Mouse (Mus musculus): Measurements from ENCODE around the gene Lin7b. TPM values are rescaled to one million over a fixed set of nuclear protein-coding genes. Genes with fewer than 3 reads are reported as not detected.
"Not testable (repeated sequence)": the region's sequence is repeated elsewhere in the genome, so short reads cannot be mapped to it uniquely, and the experiment has no call there.

Lin7b gene
- polyA plus RNA-seq, 1 experiment from 2014 or later, result 0.82 TPM

DNA sequence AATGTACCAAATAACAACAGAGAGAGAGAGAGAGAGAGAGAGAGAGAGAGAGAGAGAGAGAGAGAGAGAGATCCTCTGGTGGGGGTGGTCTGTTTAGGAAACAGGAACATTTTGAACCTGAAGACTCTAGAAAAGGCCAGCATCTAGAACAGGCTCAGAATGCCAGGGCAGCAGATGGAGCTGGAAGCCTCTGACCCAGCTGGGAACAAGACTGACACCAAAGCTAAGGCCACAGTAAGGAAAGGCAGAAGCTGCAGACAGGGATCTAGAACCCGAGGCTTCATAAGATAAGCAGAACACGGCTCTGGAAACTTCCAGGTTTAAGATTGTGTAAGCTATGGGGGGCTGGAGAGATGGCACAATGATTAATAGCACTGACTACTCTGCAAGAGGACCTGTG lies 6.4 kb downstream of the Lin7b start:
- no peak for ATAC-seq (ENCODE audit: insufficient number of reproducible peaks, low FRiP score)
- Histone ChIP-seq H3K27me3 (replicated peaks) (peaks cover 87% of the 10 kb centered on the region), H3K4me2 (no peak overlapping the region), H3K9me3 (replicated peaks) (no peaks in the 10 kb centered on the region), H3K4me3 (no peak overlapping the region), H3K27ac (ENCODE audit: poor library complexity, severe bottlenecking) (no peak overlapping the region), H3K36me3 (no peaks in the 10 kb centered on the region), H3K4me1 (replicated peaks) (peaks cover 27% of the 10 kb centered on the region), H3K9ac (no peak overlapping the region)
- WGBS, result 58% methylated on average over 2 of the region's 2 CpGs

- Histone ChIP-seq H3K9ac (no peak overlapping the region), H3K9me3 (replicated peaks) (no peaks in the 10 kb centered on the region), H3K4me3 (no peak overlapping the region), H3K27me3 (replicated peaks) (peaks cover 82% of the 10 kb centered on the region), H3K36me3 (no peaks in the 10 kb centered on the region), H3K4me1 (replicated peaks) (peaks cover 24% of the 10 kb centered on the region), H3K4me2 (no peak overlapping the region), H3K27ac (ENCODE audit: poor library complexity, severe bottlenecking) (no peak overlapping the region)
- no peak for ATAC-seq (ENCODE audit: insufficient number of reproducible peaks, low FRiP score)
- 8% methylated on average over 13 of the region's 13 CpGs for WGBS
Observed at GRCm38 (mm10) chr7:45362801-45363200, 7.6 kb downstream of the Lin7b start.

DNA sequence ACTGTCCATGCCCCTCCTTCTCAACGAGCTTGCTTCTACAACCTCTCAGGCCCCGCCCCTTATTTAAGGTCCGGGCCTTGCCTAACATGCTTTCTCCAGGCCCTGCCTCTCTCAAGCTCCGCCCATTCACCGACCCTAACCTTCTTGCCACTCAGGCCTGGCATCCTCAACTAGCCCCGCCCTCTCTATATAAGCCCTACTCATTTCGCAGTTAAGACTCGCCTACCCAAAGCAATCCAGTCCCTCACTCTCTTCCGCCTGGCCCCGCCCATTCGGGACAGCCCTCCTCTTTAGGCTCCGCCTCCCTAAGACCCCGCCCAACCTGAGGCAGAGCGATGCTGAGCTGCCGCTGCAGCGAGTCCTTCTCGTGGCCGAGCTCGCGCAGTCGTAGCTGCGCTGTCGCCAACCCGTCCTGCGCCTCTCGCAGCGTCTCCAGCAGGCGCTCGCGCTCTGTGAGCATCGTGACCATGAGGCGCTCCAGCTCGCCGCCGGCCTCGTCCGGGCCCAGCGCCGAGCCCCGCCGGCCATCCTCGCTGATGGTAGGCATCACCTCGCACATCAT lies 9.1 kb downstream of the Lin7b start:
- H3K9ac ChIP-seq, result peak overlapping the region; percentile 48; the same call in 1 of the 2 replicates
- no peak overlapping the region for H3K27ac ChIP-seq (ENCODE audit: poor library complexity, severe bottlenecking)
- WGBS, result under 1% methylated on average over 43 of the region's 43 CpGs
- ATAC-seq (ENCODE audit: insufficient number of reproducible peaks, low FRiP score), result peak; percentile 73
- H3K27me3 ChIP-seq (replicated peaks), result peaks cover 92% of the 10 kb centered on the region
- H3K4me2 ChIP-seq, result peak overlapping the region; percentile 77
- H3K9me3 ChIP-seq (replicated peaks), result no peaks in the 10 kb centered on the region
- H3K36me3 ChIP-seq, result no peaks in the 10 kb centered on the region
- H3K4me3 ChIP-seq, result peak overlapping the region; percentile 46
- H3K4me1 ChIP-seq (replicated peaks), result peaks cover 15% of the 10 kb centered on the region

DNA sequence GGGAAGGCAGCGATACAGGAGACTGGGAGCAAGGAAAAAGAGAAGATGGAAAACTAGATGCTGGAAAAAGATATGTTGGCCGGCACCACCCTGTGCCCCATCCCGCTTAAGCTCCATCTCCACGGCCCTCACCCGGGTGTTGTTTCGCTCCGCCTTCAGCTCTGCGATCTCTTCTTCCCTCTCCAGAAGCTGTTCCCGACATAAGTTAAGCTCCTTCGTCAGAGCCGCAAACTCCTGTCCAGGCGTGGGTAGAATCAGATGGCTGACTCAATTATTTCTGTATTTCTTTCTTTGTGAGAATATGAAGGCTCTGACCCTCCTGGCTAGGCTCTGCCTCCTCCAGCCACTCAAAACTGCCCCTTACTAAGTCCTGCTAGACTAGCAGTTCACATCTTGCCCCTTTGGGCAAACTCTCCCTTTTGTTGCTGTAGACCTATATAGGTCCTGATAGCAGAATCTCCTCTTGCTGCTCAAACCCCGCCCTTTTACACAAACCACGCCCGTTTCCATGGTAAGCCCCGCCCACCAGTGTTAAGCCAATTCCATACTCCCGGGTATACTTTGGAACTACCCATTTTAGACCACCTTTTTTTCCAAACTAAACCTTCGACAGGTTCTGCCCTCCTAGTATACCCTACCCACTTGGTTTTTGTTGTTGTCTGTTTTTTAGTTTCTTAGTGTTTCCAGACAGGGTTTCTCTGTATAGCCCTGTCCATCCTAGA lies 9.8 kb downstream of the Lin7b start:
- H3K4me3 ChIP-seq, result no peak overlapping the region
- H3K4me2 ChIP-seq, result no peak overlapping the region
- H3K9me3 ChIP-seq (replicated peaks), result no peaks in the 10 kb centered on the region
- H3K4me1 ChIP-seq (replicated peaks), result peaks cover 8% of the 10 kb centered on the region
- 43% methylated on average over 18 of the region's 18 CpGs for WGBS
- ATAC-seq (ENCODE audit: insufficient number of reproducible peaks, low FRiP score), result no peak
- no peak overlapping the region for H3K27ac ChIP-seq (ENCODE audit: poor library complexity, severe bottlenecking)
- peaks cover 91% of the 10 kb centered on the region for H3K27me3 ChIP-seq (replicated peaks)
- no peaks in the 10 kb centered on the region for H3K36me3 ChIP-seq
- H3K9ac ChIP-seq, result no peak overlapping the region

GRCm38 (mm10) chr7:45359081-45359480 lies 11.3 kb downstream of the Lin7b start:
- not testable (repeated sequence) for ATAC-seq (ENCODE audit: insufficient number of reproducible peaks, low FRiP score)
- WGBS, result 48% methylated on average over 11 of the region's 11 CpGs

GRCm38 (mm10) chr7:45356087-45356486 lies 14.3 kb downstream of the Lin7b start:
- Histone ChIP-seq H3K27ac (ENCODE audit: poor library complexity, severe bottlenecking) (no peak overlapping the region), H3K4me3 (no peak overlapping the region), H3K4me1 (replicated peaks) (no peaks in the 10 kb centered on the region), H3K36me3 (no peaks in the 10 kb centered on the region), H3K4me2 (no peak overlapping the region), H3K27me3 (replicated peaks) (peaks cover 82% of the 10 kb centered on the region), H3K9ac (no peak overlapping the region), H3K9me3 (replicated peaks) (no peaks in the 10 kb centered on the region)
- 39% methylated on average over 13 of the region's 13 CpGs for WGBS
- ATAC-seq (ENCODE audit: insufficient number of reproducible peaks, low FRiP score), result no peak

More at GRCm38 (mm10) chr7:45359081-45359480, 11.3 kb downstream of the Lin7b start:
- H3K9me3 ChIP-seq (replicated peaks); H3K9ac ChIP-seq; H3K4me1 ChIP-seq (replicated peaks); H3K27ac ChIP-seq (ENCODE audit: poor library complexity, severe bottlenecking); H3K36me3 ChIP-seq; H3K4me3 ChIP-seq; H3K4me2 ChIP-seq: not testable (repeated sequence)
- H3K27me3 ChIP-seq (replicated peaks), result peaks cover 90% of the 10 kb centered on the region

DNA sequence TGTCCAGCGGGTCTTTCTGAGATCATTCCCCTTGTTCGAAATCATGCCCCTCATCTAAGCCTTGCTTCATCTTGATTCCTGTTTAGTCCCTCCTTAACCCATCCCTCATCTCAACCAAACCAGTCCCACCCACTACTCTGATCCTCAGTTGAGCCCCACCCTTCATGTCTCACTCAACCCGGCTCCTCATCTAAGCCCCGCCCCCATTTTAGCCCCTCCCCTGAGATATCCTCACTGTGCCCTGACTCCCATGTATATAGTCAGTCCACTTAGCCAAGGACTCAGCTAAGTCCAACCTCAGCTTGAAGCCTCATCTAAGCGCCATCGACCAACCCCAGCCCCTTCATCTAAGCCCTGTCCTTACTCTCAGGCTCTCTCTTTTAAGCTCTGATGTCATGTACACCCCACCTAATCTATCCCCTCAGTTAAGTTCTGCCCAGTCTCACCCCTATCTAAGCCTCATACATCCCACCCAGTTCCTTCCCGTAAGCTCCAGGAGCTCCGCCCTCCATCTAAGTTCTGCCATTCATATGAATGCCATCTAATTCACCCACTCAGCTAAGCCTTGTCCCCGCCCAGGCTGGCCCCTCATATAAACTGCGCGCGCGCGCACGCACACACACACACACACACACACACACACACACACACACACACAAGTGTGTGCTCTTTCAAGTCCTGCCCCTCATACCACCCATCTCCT lies 14.9 kb downstream of the Lin7b start:
- Histone ChIP-seq H3K36me3 (no peaks in the 10 kb centered on the region), H3K4me2 (no peak overlapping the region), H3K27ac (ENCODE audit: poor library complexity, severe bottlenecking) (no peak overlapping the region), H3K9ac (no peak overlapping the region), H3K4me3 (no peak overlapping the region), H3K27me3 (replicated peaks) (peaks cover 82% of the 10 kb centered on the region), H3K4me1 (replicated peaks) (no peaks in the 10 kb centered on the region), H3K9me3 (replicated peaks) (no peaks in the 10 kb centered on the region)
- 0 out of 2 replicates have a peak, but pooled peaks have one; percentile 33 for ATAC-seq (ENCODE audit: insufficient number of reproducible peaks, low FRiP score)
- 61% methylated on average over 15 of the region's 15 CpGs for WGBS

DNA sequence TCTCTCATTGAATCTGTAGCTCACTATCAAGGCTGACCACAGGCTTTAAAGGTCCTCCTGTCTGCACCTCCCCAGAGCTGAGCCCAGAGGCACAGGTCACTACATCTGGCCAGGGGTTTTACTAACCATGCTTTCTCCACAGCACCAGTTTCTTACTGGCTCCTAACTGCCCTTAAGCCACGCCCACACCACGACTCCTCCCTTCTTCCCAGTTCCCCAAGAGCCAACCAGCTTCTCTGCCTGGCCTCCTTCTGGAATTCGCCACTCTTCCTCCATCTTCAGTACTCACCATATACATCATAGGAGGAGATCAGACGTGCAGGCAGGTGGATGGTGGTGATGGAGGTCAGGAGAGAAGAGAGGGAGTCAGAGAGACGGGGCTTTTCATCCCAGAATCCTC lies 17.3 kb downstream of the Lin7b start:
- WGBS, result 24% methylated on average over 5 of the region's 5 CpGs
- Histone ChIP-seq H3K4me3 (no peak overlapping the region), H3K4me1 (replicated peaks) (no peaks in the 10 kb centered on the region), H3K36me3 (no peaks in the 10 kb centered on the region), H3K27ac (ENCODE audit: poor library complexity, severe bottlenecking) (no peak overlapping the region), H3K9me3 (replicated peaks) (no peaks in the 10 kb centered on the region), H3K4me2 (no peak overlapping the region), H3K9ac (no peak overlapping the region), H3K27me3 (replicated peaks) (peaks cover 70% of the 10 kb centered on the region)
- no peak for ATAC-seq (ENCODE audit: insufficient number of reproducible peaks, low FRiP score)

DNA sequence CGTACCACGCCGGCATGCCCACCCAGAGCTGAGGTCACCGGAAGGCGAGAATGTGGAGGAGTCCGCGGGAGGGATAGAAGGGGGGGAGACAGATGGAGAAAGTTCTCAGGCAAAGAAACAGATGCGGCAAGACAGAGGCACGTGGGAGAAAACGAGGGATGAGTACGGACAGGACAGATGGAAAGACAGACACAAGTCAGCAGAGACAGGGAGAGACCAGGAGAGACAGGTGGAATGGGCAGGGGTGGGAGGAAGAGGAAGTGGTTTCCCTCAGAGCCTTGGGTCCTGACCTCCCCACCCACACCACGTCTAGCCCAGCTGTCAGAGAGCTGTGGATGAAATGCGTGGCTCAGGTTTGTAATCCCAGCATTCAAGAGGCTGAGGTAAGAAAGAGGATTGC lies 23.5 kb downstream of the Lin7b start:
- Histone ChIP-seq H3K4me2 (no peak overlapping the region), H3K9me3 (replicated peaks) (no peaks in the 10 kb centered on the region), H3K4me1 (replicated peaks) (no peaks in the 10 kb centered on the region), H3K36me3 (no peaks in the 10 kb centered on the region), H3K27ac (ENCODE audit: poor library complexity, severe bottlenecking) (no peak overlapping the region), H3K27me3 (replicated peaks) (peaks cover 37% of the 10 kb centered on the region), H3K4me3 (no peak overlapping the region), H3K9ac (no peak overlapping the region)
- WGBS, result 62% methylated on average over 13 of the region's 13 CpGs
- ATAC-seq (ENCODE audit: insufficient number of reproducible peaks, low FRiP score), result no peak

GRCm38 (mm10) chr7:45343543-45343942 lies 26.8 kb downstream of the Lin7b start:
- H3K9ac ChIP-seq, result no peak overlapping the region
- H3K4me3 ChIP-seq, result no peak overlapping the region
- H3K36me3 ChIP-seq, result no peaks in the 10 kb centered on the region
- peaks cover 29% of the 10 kb centered on the region for H3K4me1 ChIP-seq (replicated peaks)
- no peak overlapping the region for H3K27ac ChIP-seq (ENCODE audit: poor library complexity, severe bottlenecking)
- no peaks in the 10 kb centered on the region for H3K9me3 ChIP-seq (replicated peaks)
- H3K27me3 ChIP-seq (replicated peaks), result peaks cover 21% of the 10 kb centered on the region
- WGBS, result 23% methylated on average over 13 of the region's 13 CpGs
- ATAC-seq (ENCODE audit: insufficient number of reproducible peaks, low FRiP score), result no peak
- no peak overlapping the region for H3K4me2 ChIP-seq

GRCm38 (mm10) chr7:45342081-45342480 lies 28.3 kb downstream of the Lin7b start:
- ATAC-seq (ENCODE audit: insufficient number of reproducible peaks, low FRiP score), result no peak

More at GRCm38 (mm10) chr7:45342081-45342480, 28.3 kb downstream of the Lin7b start:
- no peak overlapping the region for H3K4me2 ChIP-seq
- H3K4me3 ChIP-seq, result no peak overlapping the region
- H3K4me1 ChIP-seq (replicated peaks), result peaks cover 44% of the 10 kb centered on the region
- no peaks in the 10 kb centered on the region for H3K9me3 ChIP-seq (replicated peaks)
- no peak overlapping the region for H3K27ac ChIP-seq (ENCODE audit: poor library complexity, severe bottlenecking)
- peaks cover 16% of the 10 kb centered on the region; the same call in 1 of the 2 replicates for H3K27me3 ChIP-seq (replicated peaks)
- WGBS, result 86% methylated on average over 11 of the region's 11 CpGs
- no peak overlapping the region for H3K9ac ChIP-seq
- H3K36me3 ChIP-seq, result no peaks in the 10 kb centered on the region
